ENCODE assay signal across 15 mouse cellular contexts in the genomic region with DNA sequence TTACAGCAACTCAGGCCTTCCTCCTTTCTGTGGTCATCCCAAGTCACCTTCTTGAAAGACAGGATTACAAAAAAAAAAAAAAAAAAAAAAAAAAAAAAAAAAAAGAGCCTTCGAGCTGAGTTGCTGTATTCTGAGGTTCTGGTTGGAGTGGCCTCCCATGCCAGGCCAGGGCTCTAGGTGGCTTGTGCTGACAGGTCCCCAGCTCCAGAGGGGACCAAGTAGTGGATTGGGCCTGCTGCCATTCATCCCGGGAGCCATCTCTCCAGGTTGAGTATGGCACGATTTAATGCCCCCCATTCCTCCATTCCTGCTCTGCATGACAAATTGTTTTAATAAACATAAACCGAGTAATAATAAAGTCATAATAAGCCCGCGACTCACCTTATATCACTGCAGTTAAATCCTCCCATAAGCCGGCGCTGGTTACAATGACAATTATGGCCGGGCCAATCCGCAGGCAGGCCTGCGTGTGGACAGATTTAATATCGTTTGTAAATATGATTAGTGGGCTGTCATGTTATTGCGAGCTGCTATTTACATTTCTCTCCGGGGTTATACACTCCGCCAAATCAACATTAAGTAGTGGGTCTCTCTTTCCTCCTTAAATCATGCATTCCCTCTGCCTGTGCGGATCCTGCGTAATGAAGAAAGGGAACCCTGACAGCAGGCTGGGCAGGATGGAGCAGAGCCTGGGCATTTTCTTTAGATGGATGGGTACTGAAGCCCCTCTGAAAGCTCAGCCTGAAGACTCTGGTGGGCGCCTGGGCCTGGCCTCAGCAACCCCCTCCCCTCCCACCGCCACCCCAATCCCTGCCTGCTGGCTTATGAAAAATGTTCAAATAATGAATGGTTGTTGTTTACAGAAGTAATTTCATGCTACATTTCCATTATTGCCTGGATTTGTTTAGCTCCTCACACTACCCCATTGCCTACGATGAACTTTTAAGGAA. TPM values are rescaled to one million over a fixed set of nuclear protein-coding genes. Genes with fewer than 3 reads are reported as not detected.
DNase-seq lines count a peak whose midpoint lies in the region; ATAC-seq lines count a peak whose summit lies in the region.
"Had no signal": no experiment of that assay in that cellular context is flagged by ENCODE, and none has a peak within 500 bp of the region (broad histone marks: within the 10 kb centered on the region; RNA-seq: fewer than 3 reads in every experiment).

No protein-coding gene starts in this region.

- H3K4me2 ChIP-seq in lung, embryonic 16.5 days (ENCODE audit: low read depth, low read length) = peak overlapping the region; percentile 4; the same call in 1 of the 2 replicates
- H3K4me2 ChIP-seq in hindbrain, embryonic 14.5 days (replicated peaks) = no peak overlapping the region
- H3K4me2 ChIP-seq in neural tube, embryonic 12.5 days (replicated peaks) = no peak overlapping the region
- H3K4me2 ChIP-seq: limb, embryonic 13.5 days had no signal

- H3K36me3 ChIP-seq in lung, embryonic 16.5 days (ENCODE audit: control insufficient read depth, insufficient read depth, low read length) = no peaks in the 10 kb centered on the region
- H3K36me3 ChIP-seq in hindbrain, embryonic 14.5 days (replicated peaks; ENCODE audit: control insufficient read depth, insufficient read depth) = no peaks in the 10 kb centered on the region
- no peaks in the 10 kb centered on the region for H3K36me3 ChIP-seq in limb, embryonic 10.5 days
- no peaks in the 10 kb centered on the region for H3K36me3 ChIP-seq in neural tube, embryonic 12.5 days
- H3K36me3 ChIP-seq: limb, embryonic 13.5 days had no signal

- peaks cover 5% of the 10 kb centered on the region; the same call in 1 of the 2 replicates for H3K4me1 ChIP-seq in lung, embryonic 16.5 days (replicated peaks; ENCODE audit: control insufficient read depth, insufficient read depth, low read length)
- H3K4me1 ChIP-seq in hindbrain, embryonic 14.5 days (replicated peaks; ENCODE audit: control insufficient read depth, insufficient read depth, low read length) = peaks cover 28% of the 10 kb centered on the region
- peaks cover 41% of the 10 kb centered on the region for H3K4me1 ChIP-seq in limb, embryonic 10.5 days
- H3K4me1 ChIP-seq in neural tube, embryonic 12.5 days = peaks cover 18% of the 10 kb centered on the region
- H3K4me1 ChIP-seq: limb, embryonic 13.5 days had no signal

- H3K4me3 ChIP-seq in lung, embryonic 16.5 days (ENCODE audit: low read length) = no peak overlapping the region
- no peak overlapping the region for H3K4me3 ChIP-seq in hindbrain, embryonic 14.5 days (replicated peaks; ENCODE audit: low read length)
- no peak overlapping the region for H3K4me3 ChIP-seq in limb, embryonic 10.5 days
- no peak overlapping the region for H3K4me3 ChIP-seq in neural tube, embryonic 12.5 days
- H3K4me3 ChIP-seq: gastrocnemius, adult 2 months; limb, embryonic 13.5 days had no signal

- WGBS in lung, embryonic 16.5 days = 69% methylated on average over 20 of the region's 20 CpGs
- WGBS in hindbrain, embryonic 14.5 days = 56% methylated on average over 20 of the region's 20 CpGs
- WGBS in limb, embryonic 10.5 days = 87% methylated on average over 20 of the region's 20 CpGs
- 75% methylated on average over 20 of the region's 20 CpGs for WGBS in neural tube, embryonic 12.5 days

- H3K27ac ChIP-seq in lung, embryonic 16.5 days (ENCODE audit: low read length) = 0 out of 2 replicates have a peak overlapping the region, but pooled peaks have one; percentile 16
- peak overlapping the region; percentile 70 for H3K27ac ChIP-seq in hindbrain, embryonic 14.5 days
- peak overlapping the region; percentile 4; the same call in 1 of the 2 replicates for H3K27ac ChIP-seq in limb, embryonic 10.5 days
- H3K27ac ChIP-seq in neural tube, embryonic 12.5 days = no peak overlapping the region
- H3K27ac ChIP-seq: gastrocnemius, adult 2 months; limb, embryonic 13.5 days had no signal

- ATAC-seq in lung, embryonic 16.5 days (ENCODE audit: low read depth) = 0 out of 2 replicates have a peak, but pooled peaks have one; percentile 18
- ATAC-seq in hindbrain, embryonic 14.5 days (ENCODE audit: low FRiP score) = peak; percentile 66
- peak; percentile 37 for ATAC-seq in neural tube, embryonic 12.5 days (ENCODE audit: low FRiP score, low read depth)
- ATAC-seq: forebrain, postnatal 0 days had no signal

- H3K9ac ChIP-seq in lung, embryonic 16.5 days (ENCODE audit: low read length) = no peak overlapping the region
- H3K9ac ChIP-seq in hindbrain, embryonic 14.5 days = no peak overlapping the region
- no peak overlapping the region for H3K9ac ChIP-seq in neural tube, embryonic 12.5 days
- H3K9ac ChIP-seq: forebrain, postnatal 0 days; limb, embryonic 13.5 days had no signal

- DNase-seq in lung, adult 18-20 months = no peak
- peak; percentile 42 for DNase-seq in hindbrain, embryonic 14.5 days (ENCODE audit: low spot score)
- no peak for DNase-seq in limb, embryonic 10.5 days (ENCODE audit: low spot score)
- DNase-seq in urinary bladder, postnatal 14 days (ENCODE audit: low spot score) = no peak
- DNase-seq in right cerebral cortex, postnatal 4 days = no peak
- no peak for DNase-seq in thymus, postnatal 36 days
- DNase-seq: cerebellum, postnatal 14 days; forebrain, postnatal 0 days; gastrocnemius, adult 2 months; heart, adult 18-20 months; retina, postnatal 1 day; thymus, postnatal 25 days had no signal

- H3K9me3 ChIP-seq in lung, embryonic 16.5 days (ENCODE audit: control insufficient read depth, low read length) = no peaks in the 10 kb centered on the region
- H3K9me3 ChIP-seq in hindbrain, embryonic 14.5 days (ENCODE audit: control insufficient read depth, low read length) = no peaks in the 10 kb centered on the region
- no peaks in the 10 kb centered on the region for H3K9me3 ChIP-seq in limb, embryonic 10.5 days (replicated peaks)
- H3K9me3 ChIP-seq in neural tube, embryonic 12.5 days = no peaks in the 10 kb centered on the region
- H3K9me3 ChIP-seq: limb, embryonic 13.5 days had no signal

- H3K27me3 ChIP-seq in lung, embryonic 16.5 days (ENCODE audit: control insufficient read depth, insufficient read depth, low read depth, low read length) = no peaks in the 10 kb centered on the region
- no peaks in the 10 kb centered on the region for H3K27me3 ChIP-seq in hindbrain, embryonic 14.5 days (ENCODE audit: control insufficient read depth, insufficient read depth, low read length)
- H3K27me3 ChIP-seq in limb, embryonic 10.5 days (ENCODE audit: low read depth, poor library complexity, severe bottlenecking) = no peaks in the 10 kb centered on the region
- H3K27me3 ChIP-seq in neural tube, embryonic 12.5 days (replicated peaks) = no peaks in the 10 kb centered on the region
- H3K27me3 ChIP-seq: limb, embryonic 13.5 days had no signal

RNA-seq across cellular contexts. Expression of a gene that starts 46.0 kb away (rescaled TPM):
- polyA plus RNA-seq in lung, embryonic 16.5 days (2015; fragmentation: Nextera tagmentation; extraction: Ambion mirVana) = 11.8 and 13.3 TPM in 2 replicates
- polyA plus RNA-seq in hindbrain, embryonic 14.5 days (2014; fragmentation: Nextera tagmentation; extraction: Ambion mirVana) = 55.2 and 64.9 TPM in 2 replicates
- polyA plus RNA-seq in limb, embryonic 10.5 days (2016; fragmentation: Nextera tagmentation; extraction: Ambion mirVana) = 46.7 and 74.5 TPM in 2 replicates
- 24.3 and 27.0 TPM in 2 replicates for polyA plus RNA-seq in neural tube, embryonic 12.5 days (2016; fragmentation: Nextera tagmentation; extraction: Ambion mirVana)
